Mouse (Mus musculus): Measurements from ENCODE around the gene Polr2e.

Polr2e gene

DNA sequence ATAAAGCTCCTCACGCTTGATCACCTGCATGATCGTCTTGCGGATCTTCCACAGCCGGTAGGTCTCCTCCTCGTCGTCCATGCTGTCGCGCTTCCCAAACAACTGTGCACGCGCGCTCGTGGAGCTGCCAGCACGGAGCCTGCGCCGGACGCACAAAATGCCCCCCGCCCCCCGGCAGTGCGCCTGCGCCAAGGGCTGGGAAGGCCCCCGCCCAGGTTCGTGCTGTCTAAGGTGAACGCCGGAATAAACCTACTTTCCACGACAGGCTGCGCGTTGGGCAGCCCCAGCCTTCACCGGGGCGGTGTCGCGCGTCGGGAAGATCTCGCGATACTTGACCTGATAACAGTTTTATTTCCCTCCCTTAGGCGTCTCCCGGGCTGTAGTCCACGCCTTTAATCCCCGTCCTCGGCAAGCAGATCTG lies at the start of gene Polr2e:
Polr2e (minus strand) TSS at position 237 of the 421 bp plus-strand sequence.
- peak; percentile 98 for DNase-seq (ENCODE audit: low read depth, low spot score)

DNA sequence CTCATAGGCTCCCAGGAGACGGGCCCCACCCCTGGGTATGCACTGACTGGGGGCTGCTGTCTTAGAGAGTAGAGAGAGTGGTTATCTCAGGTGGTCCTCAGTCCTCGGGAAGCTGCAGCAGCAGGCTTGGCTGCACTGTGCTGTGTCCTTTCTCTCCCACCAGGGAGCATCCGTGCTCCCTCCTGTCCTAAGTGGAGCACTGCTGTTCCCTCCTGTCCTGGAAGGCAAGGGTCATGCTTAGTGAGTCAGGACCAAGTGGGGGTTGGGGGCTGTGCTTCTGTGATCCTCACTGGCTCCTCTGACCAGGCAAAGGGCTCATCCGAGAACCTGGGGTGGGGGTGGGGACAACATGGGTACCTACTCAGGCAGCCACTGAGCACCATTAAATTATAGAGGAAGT lies 49.6 kb upstream of the Polr2e start:
- no peak for DNase-seq (ENCODE audit: low read depth, low spot score)

GRCm38 (mm10) chr10:80087483-80087882 lies 47.9 kb upstream of the Polr2e start:
- no peak for DNase-seq (ENCODE audit: low read depth, low spot score)

DNA sequence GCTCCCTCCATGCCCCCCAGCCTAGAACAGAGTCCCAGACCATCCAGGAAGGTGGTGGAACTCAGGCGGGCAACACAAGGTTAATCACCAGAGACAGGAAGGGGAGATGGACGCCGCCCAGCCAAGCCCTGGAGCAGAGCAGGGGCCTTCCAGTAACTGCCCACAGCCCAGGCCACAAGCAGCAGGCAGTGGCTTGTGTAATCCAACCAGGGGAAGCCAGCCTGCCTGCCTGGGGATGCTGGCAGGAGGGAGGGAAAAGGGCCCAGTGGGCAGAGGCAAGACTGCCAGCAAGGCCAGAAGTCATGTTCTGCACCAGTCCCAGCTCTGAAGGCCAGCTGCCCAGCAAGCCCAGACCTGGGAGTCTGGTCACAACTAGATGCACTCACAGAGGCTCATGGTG lies 47.3 kb upstream of the Polr2e start:
- DNase-seq (ENCODE audit: low read depth, low spot score) = no peak

DNA sequence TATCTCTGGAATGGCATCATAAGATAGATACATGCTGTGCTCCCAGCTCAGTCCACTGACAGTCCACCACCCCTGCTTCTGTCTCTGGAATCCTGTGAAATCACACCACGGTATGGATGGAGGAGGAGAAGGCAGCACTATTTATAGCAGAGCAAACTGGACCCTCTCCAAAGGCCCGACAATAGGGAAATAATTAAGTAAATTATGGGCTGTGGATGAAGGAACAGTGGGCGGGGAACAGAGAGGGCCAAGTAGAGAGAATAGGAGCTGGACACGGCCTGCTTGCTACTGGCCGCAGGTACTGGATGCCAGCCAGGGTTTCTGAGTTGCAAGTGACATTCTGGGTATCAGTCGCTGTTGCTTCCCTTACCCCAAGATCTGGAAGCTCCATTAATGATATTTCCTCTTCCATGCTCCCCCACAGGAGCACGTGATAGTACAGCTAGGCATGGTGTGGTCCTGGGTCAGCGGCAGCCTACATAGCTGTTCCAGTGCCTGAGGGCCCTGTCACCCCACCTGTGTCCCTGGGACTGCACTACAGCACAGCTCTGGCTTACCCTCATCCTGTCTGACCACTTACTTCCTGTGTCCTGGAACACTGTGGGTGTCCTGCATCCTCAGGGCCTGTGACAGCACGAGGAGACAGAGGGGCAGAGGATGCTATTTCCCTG lies 45.4 kb upstream of the Polr2e start:
- DNase-seq (ENCODE audit: low read depth, low spot score) = no peak

DNA sequence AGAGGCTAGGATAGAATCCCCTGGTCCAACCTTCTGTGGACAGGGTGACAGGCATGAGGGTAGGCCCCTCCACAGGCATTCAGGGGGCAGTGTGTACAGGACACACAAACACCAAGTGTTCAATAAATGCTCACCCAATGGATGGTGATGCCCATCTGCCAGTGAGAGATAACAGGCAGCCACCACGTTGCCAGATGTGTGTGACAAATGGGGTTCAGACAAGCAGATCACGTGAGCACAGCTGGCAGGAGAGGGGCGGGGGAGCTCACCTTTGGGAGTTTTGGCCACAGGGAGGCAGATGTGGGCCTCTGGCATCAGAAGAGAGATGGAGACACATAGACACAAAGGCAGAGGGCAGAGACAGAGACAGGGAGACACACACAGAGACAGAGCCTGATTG lies 41.5 kb upstream of the Polr2e start:
- no peak for DNase-seq (ENCODE audit: low read depth, low spot score)

GRCm38 (mm10) chr10:80080396-80081070 lies 40.9 kb upstream of the Polr2e start:
- DNase-seq (ENCODE audit: low read depth, low spot score) = no peak

- DNase-seq (ENCODE audit: low read depth, low spot score) = no peak
Observed at GRCm38 (mm10) chr10:80078366-80078765, 38.8 kb upstream of the Polr2e start.

DNA sequence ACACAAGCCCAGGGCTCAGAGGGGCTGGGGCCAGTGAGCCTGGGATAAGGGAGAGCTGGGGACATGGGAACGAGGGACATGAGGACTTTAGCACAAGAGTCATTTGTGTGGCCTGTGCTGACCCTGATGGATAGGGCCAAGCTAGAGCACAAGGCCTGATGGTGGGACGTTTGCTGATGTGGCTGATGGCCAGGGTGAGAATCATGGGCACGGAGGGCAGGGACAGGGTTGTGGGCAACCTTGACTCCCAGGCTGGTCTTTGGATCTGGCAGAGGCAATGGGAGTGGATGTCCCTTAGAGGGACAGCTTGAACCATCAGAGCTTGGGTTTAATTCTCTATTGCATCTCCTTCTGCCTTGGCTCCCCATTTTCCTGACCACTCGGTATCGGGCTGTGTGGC lies 37.7 kb upstream of the Polr2e start:
- DNase-seq (ENCODE audit: low read depth, low spot score) = no peak

DNA sequence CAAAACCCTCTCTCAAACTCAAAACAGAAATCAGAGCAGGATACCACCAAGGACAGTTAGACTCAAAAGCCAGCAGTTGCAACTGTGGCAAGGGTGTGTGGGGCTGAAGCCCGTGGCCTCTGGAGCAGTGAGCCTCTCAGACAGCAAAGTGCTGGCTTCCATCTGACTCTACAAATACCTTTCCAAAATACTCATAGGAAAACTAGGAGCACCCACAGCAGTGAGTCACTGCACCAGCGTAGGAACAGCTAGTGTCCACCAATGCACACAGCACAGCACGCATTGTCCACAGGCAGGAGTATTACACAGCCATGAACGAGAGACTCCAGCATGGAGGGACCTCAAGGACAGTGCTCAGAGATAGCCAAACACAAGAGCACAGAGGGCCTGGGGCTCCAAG lies 36.8 kb upstream of the Polr2e start:
- DNase-seq (ENCODE audit: low read depth, low spot score) = no peak

- DNase-seq (ENCODE audit: low read depth, low spot score) = no peak
Observed at GRCm38 (mm10) chr10:80075924-80076323, 36.3 kb upstream of the Polr2e start.

DNA sequence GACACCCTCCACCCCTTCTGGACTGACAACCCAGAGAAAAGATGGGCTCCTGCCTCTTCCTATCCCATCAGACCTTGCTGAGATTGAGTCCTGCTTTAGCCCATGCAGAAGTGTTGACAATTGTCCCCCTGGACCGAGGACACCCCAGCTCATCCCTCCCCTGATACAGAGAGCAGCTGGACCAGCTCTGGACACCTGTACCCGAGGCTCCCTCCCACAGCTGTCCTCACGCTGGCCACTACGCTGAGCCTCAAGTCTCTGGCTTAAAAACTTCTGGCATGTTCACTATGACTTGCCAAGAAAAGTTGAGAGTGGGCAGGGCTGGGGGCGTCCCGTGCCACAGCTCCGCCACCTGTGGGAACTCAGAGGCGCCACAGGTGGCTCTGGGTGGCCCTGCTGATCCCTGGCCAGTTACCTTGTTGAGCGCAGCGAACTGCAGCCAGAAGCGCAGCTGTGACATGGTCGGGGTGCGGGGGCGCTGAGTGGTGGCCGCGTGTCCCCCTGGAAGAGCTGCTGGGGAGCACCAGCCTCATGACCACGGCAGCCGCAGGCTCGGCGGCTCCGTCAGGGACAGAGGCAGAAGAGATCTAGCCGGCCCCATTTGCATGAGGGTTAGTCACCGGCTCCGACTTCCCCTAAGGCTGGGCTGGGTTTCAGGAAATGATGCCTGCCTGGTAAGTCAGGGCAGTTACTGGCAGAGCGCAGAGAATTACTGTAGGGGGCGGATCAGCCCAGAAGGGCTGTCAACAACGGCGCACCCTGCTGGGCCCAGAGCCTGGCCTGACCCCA lies 35.4 kb upstream of the Polr2e start:
- peak; percentile 91 for DNase-seq (ENCODE audit: low read depth, low spot score)

DNA sequence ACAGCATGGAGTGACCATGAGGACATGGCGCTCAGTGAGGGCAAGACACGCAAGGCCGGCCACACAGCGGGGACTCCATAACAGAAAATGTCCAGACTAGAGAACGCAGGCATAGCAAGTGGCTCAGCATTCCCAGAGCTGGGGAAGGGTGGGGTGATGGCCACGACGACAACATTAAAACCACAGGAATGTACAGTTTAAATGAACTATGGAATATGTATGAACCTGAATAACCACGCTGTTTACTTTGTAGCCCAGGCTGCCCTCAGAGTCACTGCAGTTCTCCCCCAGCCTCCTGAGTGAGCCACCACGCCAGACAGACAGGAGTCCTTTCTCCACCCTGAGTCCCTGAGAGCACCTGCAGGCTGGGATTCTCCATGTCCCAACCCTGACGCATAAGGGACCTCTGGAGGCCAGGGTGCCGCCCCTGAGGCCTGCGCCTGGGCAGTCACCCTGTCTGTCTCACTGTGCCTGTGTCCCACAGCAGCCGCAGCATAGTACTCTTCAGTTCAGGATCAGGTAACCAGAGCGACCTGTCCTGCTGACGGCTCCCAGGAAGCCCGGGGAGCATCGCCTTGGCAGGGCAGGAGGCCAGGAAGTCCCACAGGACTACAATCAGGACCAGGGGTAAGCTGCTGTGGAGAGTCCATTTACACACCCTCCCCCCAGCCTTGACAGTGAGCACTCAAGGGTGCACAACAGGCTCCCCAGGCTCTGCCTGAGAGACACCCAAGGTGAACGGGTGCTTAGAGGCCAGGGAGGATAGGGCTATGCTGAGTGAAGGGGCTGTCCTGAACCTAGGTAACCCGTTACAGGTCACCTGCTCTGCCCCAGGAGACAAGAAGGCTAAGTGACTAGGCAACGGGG lies 33.3 kb upstream of the Polr2e start:
- no peak for DNase-seq (ENCODE audit: low read depth, low spot score)

GRCm38 (mm10) chr10:80071516-80071900 lies 31.9 kb upstream of the Polr2e start:
- no peak for DNase-seq (ENCODE audit: low read depth, low spot score)

DNA sequence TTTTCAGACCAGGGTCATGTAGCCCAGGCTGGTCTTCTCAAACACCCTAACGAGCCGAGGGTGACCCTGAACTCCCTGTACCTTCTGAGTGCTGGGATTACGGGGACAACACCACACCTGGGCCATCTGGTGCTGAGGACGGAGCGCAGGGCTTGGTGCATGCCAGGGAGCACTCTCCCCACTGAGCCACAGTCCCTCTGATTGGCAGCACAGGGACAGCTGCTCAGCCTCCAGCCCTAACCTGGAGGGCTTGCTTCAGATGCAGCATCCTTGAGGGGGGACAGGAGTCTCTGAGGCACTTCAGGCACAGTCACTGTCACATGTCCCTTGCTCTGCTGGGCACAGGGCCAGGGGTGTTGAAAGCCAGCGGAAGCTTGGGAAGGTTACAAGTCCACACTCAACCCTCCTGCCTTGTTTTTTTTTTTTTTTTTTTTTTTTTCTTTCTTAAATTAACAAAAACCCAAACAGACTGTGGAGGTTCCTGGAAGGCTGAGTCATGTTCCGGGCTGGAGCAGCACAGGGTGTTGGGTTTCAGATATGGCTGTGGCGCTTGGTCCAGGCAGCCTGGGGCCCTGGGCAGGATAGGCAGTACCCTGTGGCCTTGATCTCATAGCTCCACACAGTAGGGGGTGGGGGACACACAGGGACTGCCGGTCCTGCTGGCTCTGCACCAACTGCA lies 31.4 kb upstream of the Polr2e start:
- DNase-seq (ENCODE audit: low read depth, low spot score) = no peak

- DNase-seq (ENCODE audit: low read depth, low spot score) = no peak
Observed at GRCm38 (mm10) chr10:80069948-80070450, 30.4 kb upstream of the Polr2e start.

DNA sequence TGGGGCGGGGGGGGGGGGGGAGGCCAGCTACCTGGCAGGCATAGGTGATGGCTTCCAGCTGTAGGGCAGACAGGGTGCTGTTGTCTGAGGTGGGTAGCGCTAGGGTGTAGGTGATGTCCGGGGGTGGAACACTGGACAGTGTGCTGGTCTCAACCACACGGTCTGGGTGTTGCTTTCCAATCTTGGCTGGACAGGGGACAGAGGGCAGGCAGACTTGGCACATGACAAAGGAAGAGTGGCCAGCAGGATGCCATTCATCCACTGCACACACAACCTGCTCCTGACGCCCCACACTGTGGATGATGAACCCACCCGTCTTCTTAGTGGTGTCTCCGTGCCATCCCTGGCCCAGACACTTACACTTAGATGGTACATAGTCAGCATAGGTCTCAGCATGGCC lies 29.7 kb upstream of the Polr2e start:
- no peak for DNase-seq (ENCODE audit: low read depth, low spot score)

- no peak for DNase-seq (ENCODE audit: low read depth, low spot score)
Observed at GRCm38 (mm10) chr10:80063877-80064650, 24.5 kb upstream of the Polr2e start.

GRCm38 (mm10) chr10:80063104-80063503 lies 23.5 kb upstream of the Polr2e start:
- DNase-seq (ENCODE audit: low read depth, low spot score) = no peak

DNA sequence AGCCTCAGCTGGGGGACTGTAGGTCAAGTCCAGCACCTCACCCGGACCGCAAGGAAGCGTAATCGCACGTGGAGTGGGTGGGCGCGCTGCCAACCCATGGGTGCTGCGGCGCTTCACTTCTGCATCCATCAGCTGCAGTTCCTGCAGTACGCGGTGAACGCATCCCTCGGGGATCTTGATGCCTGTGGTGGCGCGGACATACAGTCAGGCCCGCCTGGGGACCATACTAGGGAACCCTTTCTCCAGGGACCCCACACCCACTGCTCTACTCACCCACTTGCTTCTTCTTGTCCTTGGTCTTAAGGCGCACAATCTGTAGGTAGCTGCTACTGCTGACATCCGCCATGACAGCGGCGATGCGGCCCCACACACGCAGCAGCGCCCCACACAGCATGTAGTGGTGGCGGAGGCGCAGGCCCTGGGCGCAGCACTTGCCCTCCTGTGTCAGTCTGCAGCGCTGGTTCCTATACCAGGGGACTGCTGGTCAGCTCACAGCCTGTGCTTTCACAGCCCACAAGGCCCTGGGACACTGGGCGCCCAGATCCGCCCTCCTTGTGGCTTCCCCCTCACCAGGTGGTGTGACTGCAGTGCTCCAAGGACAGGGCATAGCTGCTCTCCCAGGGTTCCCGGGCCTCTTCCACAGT lies 18.2 kb upstream of the Polr2e start:
- DNase-seq (ENCODE audit: low read depth, low spot score) = no peak
